Mouse (Mus musculus) thymus, postnatal 0 days (tissue): ENCODE measurements at regions not wholly inside any gene's neighbourhood (a gene's known extent, or its start where the extent isn't known, plus 50 kb on each side); places are given as distances from the start of the nearest gene placed in this dataset.
"Not testable (repeated sequence)": the region's sequence is repeated elsewhere in the genome, so short reads cannot be mapped to it uniquely, and the experiment has no call there.

ENCODE experiments used
- DNase-seq: peaks from one replicate; pipeline ENCODE4 v3.0.0-alpha.2; 2015; ENCODE audit warnings: low spot score

DNA sequence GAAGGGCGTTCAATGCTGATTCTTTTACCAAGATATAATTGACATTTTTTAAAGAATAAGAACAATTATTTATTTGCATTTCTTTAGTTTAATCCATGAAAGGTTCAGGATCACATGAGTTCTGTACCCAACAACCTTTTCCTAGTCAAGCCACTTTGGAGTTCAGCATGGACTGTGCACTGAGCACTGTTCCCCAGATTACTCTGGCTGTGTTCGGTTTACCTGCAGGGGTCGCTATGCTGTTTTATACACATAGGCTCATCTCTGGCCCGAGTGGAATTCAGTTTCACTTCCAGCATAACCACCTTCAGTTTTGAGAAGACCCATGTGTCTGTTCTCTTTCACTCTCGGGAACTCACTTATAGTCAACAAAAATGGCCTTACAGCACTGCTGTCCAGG lies 93.5 kb upstream of the Smarcad1 start:
- DNase-seq = not testable (repeated sequence)

DNA sequence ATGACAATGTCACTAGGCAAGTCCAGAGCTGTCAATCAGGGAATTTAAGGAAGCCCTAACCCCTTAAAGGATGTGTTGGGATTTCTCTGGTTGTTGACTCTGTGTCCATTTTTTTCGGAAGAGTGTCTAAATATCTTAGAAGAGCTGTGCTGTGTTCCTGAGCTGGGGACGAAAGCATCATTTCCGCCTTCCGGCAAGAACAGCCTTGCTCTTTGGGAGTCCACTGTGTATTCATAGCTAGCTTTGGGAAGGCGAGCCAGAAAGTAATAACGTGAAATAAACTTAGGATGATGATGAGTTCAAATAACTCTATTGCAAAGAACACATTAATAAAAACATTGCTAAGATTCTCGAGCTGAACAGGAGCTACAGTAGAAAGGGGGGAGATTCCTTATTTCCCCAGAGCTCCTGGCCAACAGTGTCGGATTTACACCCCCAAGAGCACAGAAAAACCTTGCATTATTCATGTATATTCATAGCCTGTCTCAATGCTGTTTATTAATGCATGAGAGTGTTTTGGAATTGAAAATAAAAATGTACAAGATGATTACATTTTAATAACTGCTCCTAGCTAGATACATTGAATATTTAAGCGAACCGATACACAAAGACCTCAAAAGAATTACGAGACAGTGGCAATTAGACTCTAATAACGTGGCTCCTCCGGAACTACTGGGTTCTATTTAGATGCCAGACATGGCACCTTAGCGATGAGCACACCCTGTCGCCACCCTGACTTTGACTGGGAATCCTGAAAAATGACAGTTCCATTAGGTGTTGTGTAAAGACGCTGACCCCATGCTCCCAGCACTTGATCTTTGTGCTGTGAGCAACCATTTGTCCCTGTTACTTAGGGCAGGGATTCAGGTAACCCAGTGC lies 80.5 kb upstream of the Smarcad1 start:
- DNase-seq = no peak

DNA sequence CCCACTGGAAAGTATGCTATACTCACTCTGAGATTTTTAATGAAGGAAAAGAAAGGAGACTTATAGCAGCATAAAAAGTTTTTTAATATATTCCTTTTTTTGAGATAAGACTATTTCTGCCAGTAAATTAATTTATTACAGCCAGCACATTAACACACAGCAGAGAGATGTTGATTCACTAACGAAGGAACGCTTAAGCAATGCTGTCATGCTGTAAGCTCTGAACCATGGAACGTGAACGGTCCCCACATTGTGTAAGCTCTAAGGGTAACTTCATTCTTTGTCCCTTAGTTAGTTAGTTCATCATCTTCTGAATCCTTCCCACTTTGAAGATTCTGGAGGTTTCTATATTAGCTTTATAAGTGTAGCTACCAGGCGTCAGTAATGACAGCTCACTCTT lies 79.8 kb upstream of the Smarcad1 start:
- DNase-seq = no peak

DNA sequence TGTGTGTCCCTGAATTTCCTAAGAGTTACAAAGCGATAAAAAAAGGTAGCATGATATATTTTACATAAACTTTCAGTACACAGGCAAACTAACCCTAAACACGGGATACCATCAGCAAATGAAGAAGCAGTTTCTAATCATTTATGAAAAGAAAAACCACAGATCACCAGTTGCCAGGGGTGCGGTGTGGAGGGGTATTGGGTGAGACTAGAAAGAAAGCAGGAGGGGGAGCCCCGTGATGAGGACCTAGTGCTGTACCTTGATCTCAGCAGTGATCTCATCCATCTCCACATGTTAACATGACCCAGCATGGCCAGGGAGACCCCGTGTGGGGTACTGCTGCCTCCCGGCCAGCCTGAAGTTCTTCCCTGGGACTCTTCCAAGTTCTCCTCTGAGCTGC lies 77.7 kb upstream of the Smarcad1 start:
- DNase-seq = no peak

DNA sequence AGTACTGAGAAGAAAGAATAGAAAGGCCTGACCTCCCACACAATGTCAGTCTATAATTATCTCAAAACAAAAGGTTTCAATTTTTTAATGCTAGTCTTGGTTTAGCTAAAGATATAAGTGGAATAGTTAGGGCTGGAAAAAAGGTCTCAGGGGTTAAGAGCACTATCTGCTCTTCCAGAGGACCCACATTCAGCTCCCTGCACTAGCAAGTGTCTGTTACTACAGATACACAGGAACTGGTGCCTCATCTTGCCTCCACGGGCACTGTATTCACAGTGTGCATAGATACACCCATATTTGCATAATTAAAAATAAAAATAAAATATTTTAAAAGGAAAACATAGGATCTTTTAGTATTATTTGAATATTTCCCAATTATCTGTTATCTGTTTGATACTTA lies 77.2 kb upstream of the Smarcad1 start:
- no peak for DNase-seq

DNA sequence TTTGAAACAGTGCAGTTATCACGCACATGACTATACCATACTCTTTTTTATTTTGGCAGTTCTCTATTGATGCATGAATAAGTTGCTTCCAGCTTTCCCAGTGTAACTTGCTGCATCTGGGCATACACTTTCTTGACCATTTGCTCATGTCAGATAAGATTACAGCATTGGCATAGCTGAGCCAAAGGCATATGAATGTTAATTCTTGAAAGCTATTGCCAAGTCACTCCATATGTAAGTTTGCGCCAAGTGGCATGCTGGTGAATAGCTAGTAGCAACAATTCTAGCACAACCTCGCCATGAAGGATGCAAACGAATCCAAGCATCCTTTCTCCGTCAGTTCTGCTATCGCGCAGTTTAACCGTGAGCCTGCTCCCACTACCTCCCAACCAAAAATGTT lies 72.2 kb upstream of the Smarcad1 start:
- no peak for DNase-seq

DNA sequence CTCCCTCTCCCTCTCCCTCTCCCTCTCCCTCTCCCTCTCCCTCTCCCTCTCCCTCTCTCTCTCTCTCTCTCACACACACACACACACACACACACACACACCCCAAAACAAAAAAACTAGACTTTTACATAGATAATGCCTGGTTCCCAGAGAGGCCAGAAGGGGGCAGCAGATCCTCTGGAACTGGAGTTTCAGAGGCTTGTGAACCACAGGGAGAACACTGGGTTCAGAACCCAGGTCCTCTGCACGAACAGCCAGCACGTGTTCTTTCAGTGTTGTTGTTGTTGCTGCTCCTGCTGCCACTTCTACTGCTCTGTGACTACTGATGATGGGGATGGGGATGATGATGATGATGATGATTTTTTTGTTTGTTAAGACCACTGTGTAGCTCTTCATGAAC lies 68.4 kb upstream of the Smarcad1 start:
- peak; percentile 49 for DNase-seq

DNA sequence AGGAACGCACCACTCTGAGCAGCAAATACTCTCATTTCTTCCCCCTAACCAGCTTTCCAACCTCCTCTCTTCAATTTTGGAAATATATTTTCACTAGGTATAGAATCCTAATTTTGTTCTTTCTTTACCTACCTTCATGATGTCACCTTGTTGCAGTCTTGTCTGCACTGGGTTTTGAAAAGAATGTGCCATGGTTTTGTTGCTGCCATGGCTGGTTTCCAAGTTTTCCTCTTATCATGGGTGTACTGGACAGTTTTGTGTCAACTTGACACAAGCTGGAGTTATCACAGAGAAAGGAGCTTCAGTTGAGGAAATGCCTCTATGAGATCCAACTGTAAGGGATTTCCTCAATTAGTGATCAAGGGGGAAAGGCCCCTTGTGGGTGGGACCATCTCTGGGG lies 67.9 kb upstream of the Smarcad1 start:
- not testable (repeated sequence) for DNase-seq

DNA sequence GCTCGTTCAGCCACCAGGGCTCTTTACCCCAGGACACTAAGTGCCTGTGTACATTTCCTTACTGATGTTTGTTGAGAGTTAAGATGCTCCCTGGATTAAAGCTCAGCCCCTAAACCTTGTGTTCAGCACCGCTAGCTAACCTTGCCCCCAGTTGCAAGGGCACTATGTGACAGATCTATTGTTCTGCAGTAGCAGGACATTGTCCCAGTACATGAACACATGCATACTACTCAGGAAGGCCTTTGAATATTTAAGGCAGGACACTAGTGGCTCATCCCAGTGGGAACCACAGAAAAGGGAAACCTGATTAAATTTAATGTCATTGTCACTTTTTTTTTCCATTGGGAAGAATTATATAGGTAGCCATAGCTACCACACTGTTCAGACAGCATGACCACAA lies 60.3 kb upstream of the Smarcad1 start:
- no peak for DNase-seq
